Mouse (Mus musculus): ENCODE results near the gene Bsg. TPM values are rescaled to one million over a fixed set of nuclear protein-coding genes. Genes with fewer than 3 reads are reported as not detected.

The Bsg gene
- polyA plus RNA-seq, 2 experiments = 763 to 805 TPM

GRCm38 (mm10) chr10:79664131-79664665 lies 40.1 kb upstream of the Bsg start, which contains the start of gene Madcam1:
Gene Madcam1 (plus strand): TSS chr10:79664559.
- Histone ChIP-seq H3K9me3 (ENCODE audit: control insufficient read depth, low read length) (no peaks in the 10 kb centered on the region), H3K9ac (ENCODE audit: low read depth, low read length, severe bottlenecking) (no peak within 1 kb of the TSS), H3K4me3 (replicated peaks; ENCODE audit: low read length) (no peak within 1 kb of the TSS), H3K36me3 (ENCODE audit: control insufficient read depth, insufficient read depth, low read length) (no peaks in the 10 kb centered on the region), H3K27ac (replicated peaks; ENCODE audit: low read depth, low read length) (no peak within 1 kb of the TSS), H3K4me1 (ENCODE audit: control insufficient read depth, insufficient read depth, low read length) (no peaks in the 10 kb centered on the region), H3K27me3 (ENCODE audit: control insufficient read depth, insufficient read depth, low read length) (no peaks in the 10 kb centered on the region), H3K4me2 (replicated peaks; ENCODE audit: low read depth, low read length, severe bottlenecking) (no peak within 1 kb of the TSS)
- TF ChIP-seq POLR2A (IDR thresholded peaks at IDR 0.05; ENCODE audit: borderline replicate concordance, extremely low read depth, insufficient read depth, insufficient read length) = no peak
- ATAC-seq (ENCODE audit: low FRiP score, low read depth) = no peak
- DNase-seq (ENCODE audit: low spot score) = peak; percentile 64
- whole genome bisulfite sequencing = 13% methylated on average over 13 of the region's 13 CpGs

GRCm38 (mm10) chr10:79665051-79665450 lies 39.2 kb upstream of the Bsg start:
- 88% methylated on average over 7 of the region's 8 CpGs for WGBS

GRCm38 (mm10) chr10:79666493-79666892 lies 37.8 kb upstream of the Bsg start:
- H3K27me3 ChIP-seq (ENCODE audit: control insufficient read depth, insufficient read depth, low read length) = no peaks in the 10 kb centered on the region
- no peaks in the 10 kb centered on the region for H3K36me3 ChIP-seq (ENCODE audit: control insufficient read depth, insufficient read depth, low read length)
- no peak overlapping the region for H3K27ac ChIP-seq (replicated peaks; ENCODE audit: low read depth, low read length)
- no peak overlapping the region for H3K9ac ChIP-seq (ENCODE audit: low read depth, low read length, severe bottlenecking)
- H3K9me3 ChIP-seq (ENCODE audit: control insufficient read depth, low read length) = no peaks in the 10 kb centered on the region
- H3K4me1 ChIP-seq (ENCODE audit: control insufficient read depth, insufficient read depth, low read length) = peaks cover 6% of the 10 kb centered on the region
- WGBS = 65% methylated on average over 9 of the region's 9 CpGs
- TF ChIP-seq POLR2A (IDR thresholded peaks at IDR 0.05; ENCODE audit: borderline replicate concordance, extremely low read depth, insufficient read depth, insufficient read length) = no peak
- no peak overlapping the region for H3K4me2 ChIP-seq (replicated peaks; ENCODE audit: low read depth, low read length, severe bottlenecking)
- DNase-seq (ENCODE audit: low spot score) = no peak
- no peak for ATAC-seq (ENCODE audit: low FRiP score, low read depth)
- no peak overlapping the region for H3K4me3 ChIP-seq (replicated peaks; ENCODE audit: low read length)

More at GRCm38 (mm10) chr10:79665051-79665450, 39.2 kb upstream of the Bsg start:
- Histone ChIP-seq H3K9ac (ENCODE audit: low read depth, low read length, severe bottlenecking) (no peak overlapping the region), H3K27me3 (ENCODE audit: control insufficient read depth, insufficient read depth, low read length) (no peaks in the 10 kb centered on the region), H3K4me2 (replicated peaks; ENCODE audit: low read depth, low read length, severe bottlenecking) (no peak overlapping the region), H3K4me1 (ENCODE audit: control insufficient read depth, insufficient read depth, low read length) (peaks cover under 1% of the 10 kb centered on the region; the same call in 1 of the 2 replicates), H3K4me3 (replicated peaks; ENCODE audit: low read length) (no peak overlapping the region), H3K36me3 (ENCODE audit: control insufficient read depth, insufficient read depth, low read length) (no peaks in the 10 kb centered on the region), H3K27ac (replicated peaks; ENCODE audit: low read depth, low read length) (no peak overlapping the region), H3K9me3 (ENCODE audit: control insufficient read depth, low read length) (no peaks in the 10 kb centered on the region)
- no peak for DNase-seq (ENCODE audit: low spot score)
- no peak for TF ChIP-seq POLR2A (IDR thresholded peaks at IDR 0.05; ENCODE audit: borderline replicate concordance, extremely low read depth, insufficient read depth, insufficient read length)
- ATAC-seq (ENCODE audit: low FRiP score, low read depth) = no peak

- no peaks in the 10 kb centered on the region for H3K9me3 ChIP-seq (ENCODE audit: control insufficient read depth, low read length)
- WGBS = 79% methylated on average over 5 of the region's 5 CpGs
- no peak overlapping the region for H3K27ac ChIP-seq (replicated peaks; ENCODE audit: low read depth, low read length)
- TF ChIP-seq POLR2A (IDR thresholded peaks at IDR 0.05; ENCODE audit: borderline replicate concordance, extremely low read depth, insufficient read depth, insufficient read length) = no peak
- H3K4me1 ChIP-seq (ENCODE audit: control insufficient read depth, insufficient read depth, low read length) = peaks cover 6% of the 10 kb centered on the region
- H3K9ac ChIP-seq (ENCODE audit: low read depth, low read length, severe bottlenecking) = no peak overlapping the region
- H3K36me3 ChIP-seq (ENCODE audit: control insufficient read depth, insufficient read depth, low read length) = peaks cover 2% of the 10 kb centered on the region; the same call in 1 of the 2 replicates
- no peaks in the 10 kb centered on the region for H3K27me3 ChIP-seq (ENCODE audit: control insufficient read depth, insufficient read depth, low read length)
- DNase-seq (ENCODE audit: low spot score) (no peak), ATAC-seq (ENCODE audit: low FRiP score, low read depth) (no peak)
- H3K4me2 ChIP-seq (replicated peaks; ENCODE audit: low read depth, low read length, severe bottlenecking) = no peak overlapping the region
- H3K4me3 ChIP-seq (replicated peaks; ENCODE audit: low read length) = no peak overlapping the region
Observed at GRCm38 (mm10) chr10:79668076-79668475, 36.2 kb upstream of the Bsg start.

- ATAC-seq (ENCODE audit: low FRiP score, low read depth) = peak; percentile 86
- 2% methylated on average over 45 of the region's 45 CpGs for WGBS
- Histone ChIP-seq H3K27me3 (ENCODE audit: control insufficient read depth, insufficient read depth, low read length) (no peaks in the 10 kb centered on the region), H3K9me3 (ENCODE audit: control insufficient read depth, low read length) (no peaks in the 10 kb centered on the region), H3K27ac (replicated peaks; ENCODE audit: low read depth, low read length) (peak within 1 kb of the TSS; percentile 90), H3K4me1 (ENCODE audit: control insufficient read depth, insufficient read depth, low read length) (peaks cover 6% of the 10 kb centered on the region), H3K4me3 (replicated peaks; ENCODE audit: low read length) (peak within 1 kb of the TSS; percentile 100), H3K9ac (ENCODE audit: low read depth, low read length, severe bottlenecking) (peak within 1 kb of the TSS; percentile 90), H3K4me2 (replicated peaks; ENCODE audit: low read depth, low read length, severe bottlenecking) (peak within 1 kb of the TSS; percentile 93), H3K36me3 (ENCODE audit: control insufficient read depth, insufficient read depth, low read length) (peaks cover 4% of the 10 kb centered on the region; the same call in 1 of the 2 replicates)
- DNase-seq (ENCODE audit: low spot score) = peak; percentile 92
- TF ChIP-seq POLR2A (IDR thresholded peaks at IDR 0.05; ENCODE audit: borderline replicate concordance, extremely low read depth, insufficient read depth, insufficient read length) = 0 out of 2 replicates have a peak, but pooled peaks have one; percentile 52
Observed at GRCm38 (mm10) chr10:79668771-79669575, 35.3 kb upstream of the Bsg start, which contains the start of gene Tpgs1. Gene Tpgs1 (plus strand): TSS chr10:79669369.

Data from limb, embryonic 14.5 days (tissue).